Mouse (Mus musculus) cerebellum, adult 9-11 months (tissue): ENCODE measurements around the gene Basp1.

Experiments
- DNase-seq: peaks from one replicate; pipeline ENCODE4 v3.0.0; 2022

Gene Basp1

DNA sequence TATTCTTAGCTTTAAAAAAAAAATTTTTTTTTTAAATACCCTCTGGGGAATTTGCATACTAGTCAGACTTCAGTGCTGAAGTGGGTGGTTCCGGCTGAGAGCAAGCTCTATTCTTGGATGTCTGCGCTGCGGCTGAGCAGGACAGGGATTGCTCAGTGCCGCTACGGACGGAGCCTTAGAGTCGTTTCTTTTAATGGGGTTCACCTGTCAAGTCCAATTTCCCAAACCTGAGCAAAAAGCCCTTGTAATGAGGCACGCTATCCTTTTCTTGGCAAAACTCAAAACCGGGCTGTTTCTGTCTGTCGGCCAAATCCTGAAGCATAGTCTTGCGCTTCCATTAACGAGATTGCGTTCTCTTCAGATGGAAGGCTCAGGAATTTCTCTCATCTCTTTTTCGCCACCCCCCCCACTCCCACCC lies 54.9 kb downstream of the Basp1 start:
- no peak for DNase-seq

GRCm38 (mm10) chr15:25355339-25355738 lies 58.2 kb downstream of the Basp1 start:
- DNase-seq, result no peak

DNA sequence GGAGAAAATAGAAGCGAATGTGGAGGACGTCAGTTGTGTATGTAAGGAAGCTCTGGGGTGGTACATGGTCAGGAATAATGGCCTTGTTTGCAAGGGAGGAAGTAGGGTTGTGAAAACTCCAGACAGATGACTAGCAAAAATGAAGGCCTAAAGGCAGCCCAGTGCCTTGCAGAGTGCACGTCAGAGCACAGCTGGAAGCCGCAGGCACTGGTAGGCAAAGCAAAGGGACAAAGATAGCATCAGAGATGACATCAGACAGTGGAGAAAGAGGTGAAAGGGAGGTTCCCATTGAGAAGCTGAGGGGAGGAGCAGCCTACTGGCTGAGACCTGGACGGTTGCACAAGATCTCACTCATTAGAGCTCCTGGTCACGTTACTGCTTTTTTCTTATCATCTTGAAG lies 58.8 kb downstream of the Basp1 start:
- no peak for DNase-seq

DNA sequence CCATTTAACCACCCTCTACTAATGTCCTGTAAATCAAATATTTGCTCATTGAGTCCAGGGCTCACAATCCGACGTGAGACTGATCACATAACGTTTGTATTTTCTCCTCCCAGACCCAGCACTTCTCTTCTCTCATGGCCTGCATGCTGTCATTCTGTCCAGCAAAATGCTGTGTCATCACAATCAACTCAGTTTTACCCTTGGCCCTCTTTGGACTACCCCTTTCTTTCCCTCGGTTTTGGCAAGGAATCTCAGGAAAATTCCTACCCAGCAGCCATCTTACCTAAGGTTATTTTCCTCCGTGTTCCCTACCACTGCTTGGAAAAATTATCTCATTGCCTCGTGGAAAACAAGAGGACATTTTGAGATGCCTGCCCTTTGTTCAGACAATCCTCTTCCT lies 60.1 kb downstream of the Basp1 start:
- DNase-seq, result no peak

DNA sequence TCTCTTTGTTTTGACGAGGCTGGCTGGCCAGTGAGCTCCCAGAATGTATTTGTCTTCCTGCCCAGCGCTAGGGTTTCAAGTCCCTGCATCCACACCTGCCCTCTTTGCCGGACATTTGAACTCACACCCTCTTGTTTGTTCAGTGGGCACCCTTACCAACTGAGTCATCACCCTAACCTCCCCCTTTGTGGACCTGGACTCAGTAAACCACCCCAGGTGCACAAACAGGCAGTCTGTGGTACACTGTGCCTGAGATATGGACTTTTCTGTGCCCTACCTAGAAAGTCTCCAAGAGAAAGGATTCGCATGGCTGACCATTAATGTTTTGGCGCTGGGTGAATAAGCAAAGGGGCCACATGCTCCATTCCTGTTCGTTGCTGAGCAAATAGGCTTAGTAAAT lies 70.3 kb downstream of the Basp1 start:
- DNase-seq, result no peak

DNA sequence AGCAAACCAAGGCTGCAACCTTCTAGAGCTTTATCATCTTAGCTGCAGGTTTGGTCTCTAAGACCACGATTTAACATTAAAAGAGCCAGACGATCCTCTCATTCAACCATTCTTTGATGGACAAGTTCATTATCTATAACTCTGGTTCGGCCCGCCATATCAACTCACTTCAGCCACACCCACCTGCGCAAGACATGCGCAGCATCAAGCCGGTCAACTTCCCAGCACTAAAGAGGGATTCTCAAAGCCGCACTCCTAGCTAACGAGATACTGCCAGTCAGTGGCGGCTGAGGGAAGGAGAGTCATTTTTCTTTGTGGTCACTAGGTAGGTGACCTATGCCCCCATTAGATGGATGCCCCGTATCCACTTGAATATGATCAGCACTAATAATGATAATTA lies 78.3 kb downstream of the Basp1 start:
- no peak for DNase-seq

GRCm38 (mm10) chr15:25331877-25332445 lies 81.6 kb downstream of the Basp1 start:
- DNase-seq, result no peak

GRCm38 (mm10) chr15:25330946-25331345 lies 82.6 kb downstream of the Basp1 start:
- DNase-seq, result no peak

DNA sequence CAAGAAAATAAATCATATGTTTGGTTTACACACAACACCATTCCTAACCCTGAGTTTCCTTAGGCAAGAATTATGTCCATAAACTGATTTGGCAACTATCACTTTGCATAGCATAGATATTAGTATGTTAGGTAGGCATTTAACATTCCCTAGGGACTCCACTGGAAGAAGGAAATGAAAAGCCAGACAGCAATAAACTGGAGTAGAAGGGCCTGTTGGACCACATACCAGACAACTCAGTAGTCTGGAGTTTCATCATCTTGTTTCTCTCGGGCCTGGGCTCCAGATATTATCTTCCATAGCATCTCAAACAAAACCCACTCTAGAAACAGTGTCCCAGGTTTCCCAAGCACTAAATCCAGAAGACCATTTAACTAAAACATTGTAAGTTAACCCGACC lies 91.0 kb downstream of the Basp1 start:
- no peak for DNase-seq

DNA sequence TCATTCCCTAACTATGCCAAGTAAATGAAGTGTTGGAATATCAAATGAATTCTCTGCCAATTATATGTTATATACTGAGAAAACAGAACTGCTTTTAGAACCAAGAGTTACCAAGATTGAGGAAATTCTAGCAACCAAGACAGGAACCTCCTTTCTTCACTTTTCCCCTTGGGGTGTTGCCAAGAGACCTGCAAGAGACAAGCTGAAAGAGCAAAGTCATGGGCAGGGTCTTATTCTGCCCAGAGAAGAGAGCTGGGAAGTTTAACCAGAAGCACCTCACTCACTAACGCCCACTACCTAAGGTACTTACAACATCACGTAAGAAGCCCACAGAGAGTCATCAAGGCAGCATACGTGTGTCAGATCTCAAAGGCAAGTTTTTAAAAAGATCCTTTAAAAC lies 91.5 kb downstream of the Basp1 start:
- no peak for DNase-seq

- DNase-seq, result no peak
Measured at GRCm38 (mm10) chr15:25321636-25322035, 91.9 kb downstream of the Basp1 start.

DNA sequence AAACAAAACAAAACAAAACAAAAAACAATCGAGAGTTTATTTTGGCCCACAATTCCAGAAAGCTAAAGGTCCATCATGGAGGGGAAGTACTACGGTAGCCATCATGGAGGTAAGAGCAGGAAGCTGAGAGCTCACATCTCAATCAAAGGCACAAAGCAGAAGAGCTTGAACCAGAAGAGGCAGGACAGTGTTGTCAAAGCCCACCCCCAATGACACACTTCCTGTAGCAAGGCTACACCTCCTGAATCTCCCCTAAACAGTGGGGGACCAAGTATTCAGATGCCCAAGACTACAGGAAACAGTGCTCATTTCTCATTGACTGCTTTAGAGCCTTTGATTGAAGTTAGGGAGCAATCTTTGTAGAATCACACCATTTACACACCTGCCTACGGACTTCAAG lies 99.1 kb downstream of the Basp1 start:
- DNase-seq, result no peak
